Mouse (Mus musculus) spleen, postnatal 14 days (tissue): ENCODE results near the gene Pip4k2c.

Experiments used
- DNase-seq, 2 experiments: peaks; one replicate each; pipeline ENCODE4 v3.0.0; 2021 to 2022; ENCODE audit warnings: low spot score in 2 of 2

Gene Pip4k2c

GRCm38 (mm10) chr10:127211414-127211854 lies at the start of gene Pip4k2c:
Gene Pip4k2c (minus strand): TSS chr10:127211585.
- DNase-seq = peak; percentile 86 to 90

- no peak for DNase-seq
These were observed 47.1 kb upstream of the Pip4k2c start for GRCm38 (mm10) chr10:127258489-127258888.

GRCm38 (mm10) chr10:127257790-127258189 lies 46.4 kb upstream of the Pip4k2c start:
- DNase-seq = no peak

GRCm38 (mm10) chr10:127255625-127256345 lies 44.4 kb upstream of the Pip4k2c start:
- DNase-seq = no peak

- DNase-seq = no peak
These were observed 39.4 kb upstream of the Pip4k2c start for GRCm38 (mm10) chr10:127250810-127251209.

GRCm38 (mm10) chr10:127238241-127238824 lies 26.9 kb upstream of the Pip4k2c start:
- no peak for DNase-seq

- DNase-seq = no peak
These were observed 25.2 kb upstream of the Pip4k2c start for GRCm38 (mm10) chr10:127236541-127236940.

GRCm38 (mm10) chr10:127233141-127233540 lies 21.8 kb upstream of the Pip4k2c start:
- DNase-seq = peak in 1 of 2 experiments; percentile 12

- DNase-seq = no peak
These were observed 20.4 kb upstream of the Pip4k2c start for GRCm38 (mm10) chr10:127231741-127232140.

GRCm38 (mm10) chr10:127230693-127231092 lies 19.3 kb upstream of the Pip4k2c start:
- DNase-seq = no peak

- peak in 1 of 2 experiments; percentile 28 for DNase-seq
These were observed 17.5 kb upstream of the Pip4k2c start for GRCm38 (mm10) chr10:127228897-127229296.

- DNase-seq = no peak
These were observed 15.8 kb upstream of the Pip4k2c start for GRCm38 (mm10) chr10:127227163-127227562.

GRCm38 (mm10) chr10:127226318-127226895 lies 15.0 kb upstream of the Pip4k2c start:
- no peak for DNase-seq

- no peak for DNase-seq
These were observed 14.3 kb upstream of the Pip4k2c start for GRCm38 (mm10) chr10:127225732-127226131.

GRCm38 (mm10) chr10:127225213-127225612 lies 13.8 kb upstream of the Pip4k2c start:
- DNase-seq = no peak

GRCm38 (mm10) chr10:127218339-127218738 lies 7.0 kb upstream of the Pip4k2c start:
- no peak for DNase-seq

- no peak for DNase-seq
These were observed 5.8 kb upstream of the Pip4k2c start for GRCm38 (mm10) chr10:127217177-127217576.

- DNase-seq = no peak
These were observed 5.1 kb upstream of the Pip4k2c start for GRCm38 (mm10) chr10:127216456-127216855.

- no peak for DNase-seq
These were observed 3.0 kb upstream of the Pip4k2c start for GRCm38 (mm10) chr10:127214422-127214803.

- no peak for DNase-seq
These were observed 2.5 kb upstream of the Pip4k2c start for GRCm38 (mm10) chr10:127213704-127214421.

GRCm38 (mm10) chr10:127213272-127213671 lies 1.9 kb upstream of the Pip4k2c start:
- no peak for DNase-seq

GRCm38 (mm10) chr10:127210961-127211405 lies 402 bp downstream of the Pip4k2c start:
- no peak for DNase-seq
